13 mouse cellular contexts compared by ENCODE assay signal in the genomic region with DNA sequence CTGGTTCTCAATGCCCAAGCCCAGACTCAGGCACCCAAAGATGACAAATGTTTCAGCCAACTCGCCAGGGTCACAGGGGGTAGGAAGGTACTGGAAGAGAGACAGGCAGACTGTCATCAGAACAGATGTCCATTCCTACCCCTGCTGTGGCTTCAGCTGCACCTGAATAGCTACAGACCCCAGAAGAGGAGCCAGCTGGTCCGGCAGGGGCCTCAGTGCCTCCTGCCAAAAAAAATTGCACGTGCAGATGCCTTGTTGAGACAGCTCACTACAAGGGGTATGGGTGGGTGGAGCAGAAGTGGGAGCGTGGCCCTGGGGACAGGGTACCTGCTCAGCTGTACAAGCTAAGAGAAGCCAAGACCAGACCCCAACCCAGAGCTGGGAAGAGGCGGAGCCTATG. TPM values are rescaled to one million over a fixed set of nuclear protein-coding genes. Genes with fewer than 3 reads are reported as not detected.
DNase-seq lines count a peak whose midpoint lies in the region; ATAC-seq lines count a peak whose summit lies in the region.
"Had no signal": no experiment of that assay in that cellular context is flagged by ENCODE, and none has a peak within 500 bp of the region (broad histone marks: within the 10 kb centered on the region; RNA-seq: fewer than 3 reads in every experiment).

No protein-coding gene starts in this region.

- no peak overlapping the region for H3K4me3 ChIP-seq in forebrain, embryonic 13.5 days
- H3K4me3 ChIP-seq in forebrain, embryonic 12.5 days (replicated peaks) = no peak overlapping the region
- H3K4me3 ChIP-seq in midbrain, embryonic 15.5 days = no peak overlapping the region
- no peak overlapping the region for H3K4me3 ChIP-seq in midbrain, embryonic 16.5 days (ENCODE audit: low read depth, low read length)
- no peak overlapping the region for H3K4me3 ChIP-seq in limb, embryonic 12.5 days (replicated peaks)
- H3K4me3 ChIP-seq: heart, embryonic 12.5 days had no signal

- no peak overlapping the region for H3K4me2 ChIP-seq in forebrain, embryonic 13.5 days
- no peak overlapping the region for H3K4me2 ChIP-seq in forebrain, embryonic 12.5 days
- H3K4me2 ChIP-seq in midbrain, embryonic 15.5 days = no peak overlapping the region
- no peak overlapping the region for H3K4me2 ChIP-seq in midbrain, embryonic 16.5 days (ENCODE audit: low read length)
- no peak overlapping the region for H3K4me2 ChIP-seq in limb, embryonic 12.5 days
- H3K4me2 ChIP-seq: heart, embryonic 12.5 days had no signal

- H3K9ac ChIP-seq in forebrain, embryonic 13.5 days = no peak overlapping the region
- no peak overlapping the region for H3K9ac ChIP-seq in forebrain, embryonic 12.5 days
- H3K9ac ChIP-seq in midbrain, embryonic 15.5 days = no peak overlapping the region
- H3K9ac ChIP-seq in midbrain, embryonic 16.5 days (ENCODE audit: low read depth, low read length) = no peak overlapping the region
- H3K9ac ChIP-seq in limb, embryonic 12.5 days (replicated peaks) = no peak overlapping the region
- H3K9ac ChIP-seq: heart, embryonic 12.5 days had no signal

- 54% methylated on average over 5 of the region's 5 CpGs for WGBS in forebrain, embryonic 13.5 days
- WGBS in forebrain, embryonic 12.5 days = 67% methylated on average over 5 of the region's 5 CpGs
- 60% methylated on average over 5 of the region's 5 CpGs for WGBS in midbrain, embryonic 15.5 days
- 61% methylated on average over 5 of the region's 5 CpGs for WGBS in midbrain, embryonic 16.5 days
- WGBS in limb, embryonic 12.5 days = 56% methylated on average over 5 of the region's 5 CpGs

- H3K4me1 ChIP-seq in forebrain, embryonic 13.5 days = peaks cover 53% of the 10 kb centered on the region
- peaks cover 49% of the 10 kb centered on the region for H3K4me1 ChIP-seq in forebrain, embryonic 12.5 days
- peaks cover 41% of the 10 kb centered on the region for H3K4me1 ChIP-seq in midbrain, embryonic 15.5 days
- peaks cover 16% of the 10 kb centered on the region for H3K4me1 ChIP-seq in midbrain, embryonic 16.5 days (ENCODE audit: control insufficient read depth, insufficient read depth, low read length)
- peaks cover 56% of the 10 kb centered on the region for H3K4me1 ChIP-seq in limb, embryonic 12.5 days (replicated peaks)

- ATAC-seq in forebrain, embryonic 13.5 days = no peak; the same call in 1 of the 2 replicates
- no peak for ATAC-seq in forebrain, embryonic 12.5 days (ENCODE audit: low FRiP score)
- ATAC-seq in midbrain, embryonic 15.5 days (replicated peaks) = no peak
- ATAC-seq in midbrain, embryonic 16.5 days = no peak
- ATAC-seq in limb, embryonic 12.5 days (ENCODE audit: insufficient number of reproducible peaks, insufficient read depth, low FRiP score, low TSS enrichment, low read depth) = no peak

- H3K9me3 ChIP-seq in forebrain, embryonic 13.5 days (replicated peaks) = no peaks in the 10 kb centered on the region
- H3K9me3 ChIP-seq in forebrain, embryonic 12.5 days = no peaks in the 10 kb centered on the region
- H3K9me3 ChIP-seq in midbrain, embryonic 15.5 days = no peaks in the 10 kb centered on the region
- no peaks in the 10 kb centered on the region for H3K9me3 ChIP-seq in midbrain, embryonic 16.5 days (replicated peaks; ENCODE audit: control insufficient read depth, low read length, poor library complexity, severe bottlenecking)
- H3K9me3 ChIP-seq in limb, embryonic 12.5 days = no peaks in the 10 kb centered on the region
- H3K9me3 ChIP-seq: heart, embryonic 12.5 days had no signal

- DNase-seq in cerebellum, postnatal 14 days = peak; percentile 77 to 79
- no peak for DNase-seq in frontal cortex, postnatal 10 days (ENCODE audit: low spot score in 2 of 2)
- DNase-seq in frontal cortex, adult 2 months (ENCODE audit: extremely low spot score in 1 of 2, low spot score in 1 of 2) = no peak
- DNase-seq: adrenal gland, postnatal 14 days; kidney, adult 8-10 months; lung, adult 18-20 months; spleen, adult 18-20 months had no signal

- H3K36me3 ChIP-seq in forebrain, embryonic 13.5 days (ENCODE audit: poor library complexity, severe bottlenecking) = peaks cover 11% of the 10 kb centered on the region
- peaks cover 7% of the 10 kb centered on the region for H3K36me3 ChIP-seq in forebrain, embryonic 12.5 days (replicated peaks)
- H3K36me3 ChIP-seq in midbrain, embryonic 15.5 days (replicated peaks) = peaks cover 3% of the 10 kb centered on the region; the same call in 1 of the 2 replicates
- H3K36me3 ChIP-seq in midbrain, embryonic 16.5 days (ENCODE audit: control insufficient read depth, insufficient read depth, low read length) = peaks cover 9% of the 10 kb centered on the region
- H3K36me3 ChIP-seq in limb, embryonic 12.5 days = peaks cover 87% of the 10 kb centered on the region
- H3K36me3 ChIP-seq: heart, embryonic 12.5 days had no signal

- H3K27ac ChIP-seq in forebrain, embryonic 13.5 days = peak overlapping the region; percentile 40
- no peak overlapping the region for H3K27ac ChIP-seq in forebrain, embryonic 12.5 days
- peak overlapping the region; percentile 58; the same call in 1 of the 2 replicates for H3K27ac ChIP-seq in midbrain, embryonic 15.5 days
- no peak overlapping the region; the same call in 1 of the 2 replicates for H3K27ac ChIP-seq in midbrain, embryonic 16.5 days (ENCODE audit: low read length)
- 0 out of 2 replicates have a peak overlapping the region, but pooled peaks have one; percentile 64 for H3K27ac ChIP-seq in limb, embryonic 12.5 days

- H3K27me3 ChIP-seq in forebrain, embryonic 13.5 days = no peaks in the 10 kb centered on the region; the same call in 1 of the 2 replicates
- peaks cover 3% of the 10 kb centered on the region; the same call in 1 of the 2 replicates for H3K27me3 ChIP-seq in forebrain, embryonic 12.5 days
- no peaks in the 10 kb centered on the region for H3K27me3 ChIP-seq in midbrain, embryonic 15.5 days (replicated peaks)
- no peaks in the 10 kb centered on the region for H3K27me3 ChIP-seq in midbrain, embryonic 16.5 days (ENCODE audit: control insufficient read depth, insufficient read depth, low read depth, low read length)
- no peaks in the 10 kb centered on the region; the same call in 1 of the 2 replicates for H3K27me3 ChIP-seq in limb, embryonic 12.5 days

RNA-seq across cellular contexts. Expression of a gene that starts 31.1 kb away (rescaled TPM):
- 0.31 and 0.54 TPM in 2 replicates for polyA plus RNA-seq in forebrain, embryonic 13.5 days (2015; fragmentation: Nextera tagmentation; extraction: Ambion mirVana)
- 0.41 and 0.49 TPM in 2 replicates for polyA plus RNA-seq in forebrain, embryonic 12.5 days (2016; fragmentation: Nextera tagmentation; extraction: Ambion mirVana)
- polyA plus RNA-seq in midbrain, embryonic 15.5 days (2015; fragmentation: Nextera tagmentation; extraction: Ambion mirVana) = 0.70 and 1.3 TPM in 2 replicates
- polyA plus RNA-seq in midbrain, embryonic 16.5 days (2015; fragmentation: Nextera tagmentation; extraction: Ambion mirVana) = 0.57 and 0.92 TPM in 2 replicates
- 0.63 and 0.84 TPM in 2 replicates for polyA plus RNA-seq in limb, embryonic 12.5 days (2016; fragmentation: Nextera tagmentation; extraction: Ambion mirVana)
- polyA plus RNA-seq in frontal cortex, adult 2 months (2012; rRNA removed) = 1.9 and 2.5 TPM in 2 replicates

RNA-seq across cellular contexts. Expression of a gene that starts 50.1 kb away (rescaled TPM):
- 5.4 and 8.4 TPM in 2 replicates for polyA plus RNA-seq in forebrain, embryonic 13.5 days (2015; fragmentation: Nextera tagmentation; extraction: Ambion mirVana)
- polyA plus RNA-seq in forebrain, embryonic 12.5 days (2016; fragmentation: Nextera tagmentation; extraction: Ambion mirVana) = 9.6 and 12.1 TPM in 2 replicates
- 17.7 and 20.7 TPM in 2 replicates for polyA plus RNA-seq in midbrain, embryonic 15.5 days (2015; fragmentation: Nextera tagmentation; extraction: Ambion mirVana)
- polyA plus RNA-seq in midbrain, embryonic 16.5 days (2015; fragmentation: Nextera tagmentation; extraction: Ambion mirVana) = 18.4 and 21.2 TPM in 2 replicates
- polyA plus RNA-seq in limb, embryonic 12.5 days (2016; fragmentation: Nextera tagmentation; extraction: Ambion mirVana) = 25.5 and 26.9 TPM in 2 replicates
- polyA plus RNA-seq in frontal cortex, adult 2 months (2012; rRNA removed) = 188 and 191 TPM in 2 replicates

Comparison
In these comparisons a context has a peak if more than half of its experiments do, and no peak if none do; other contexts are left out.
1. H3K27ac ChIP-seq: peak in forebrain, embryonic 13.5 days (single experiment), midbrain, embryonic 15.5 days (single experiment) and limb, embryonic 12.5 days (single experiment); none in forebrain, embryonic 12.5 days (single experiment) and midbrain, embryonic 16.5 days (single experiment).
2. DNase-seq: peak in cerebellum, postnatal 14 days (2 of 2); none in frontal cortex, postnatal 10 days (0 of 2) and frontal cortex, adult 2 months (0 of 2).